Mouse (Mus musculus) left cerebral cortex, adult 9 months (tissue): Measurements from ENCODE around the gene Mylk.
"Not testable (repeated sequence)": the region's sequence is repeated elsewhere in the genome, so short reads cannot be mapped to it uniquely, and the experiment has no call there.

Source experiments
- DNase-seq, 2 experiments: peaks; one replicate each; pipeline ENCODE4 v3.0.0; 2022; ENCODE audit warnings: low spot score in 2 of 2

Gene Mylk

DNA sequence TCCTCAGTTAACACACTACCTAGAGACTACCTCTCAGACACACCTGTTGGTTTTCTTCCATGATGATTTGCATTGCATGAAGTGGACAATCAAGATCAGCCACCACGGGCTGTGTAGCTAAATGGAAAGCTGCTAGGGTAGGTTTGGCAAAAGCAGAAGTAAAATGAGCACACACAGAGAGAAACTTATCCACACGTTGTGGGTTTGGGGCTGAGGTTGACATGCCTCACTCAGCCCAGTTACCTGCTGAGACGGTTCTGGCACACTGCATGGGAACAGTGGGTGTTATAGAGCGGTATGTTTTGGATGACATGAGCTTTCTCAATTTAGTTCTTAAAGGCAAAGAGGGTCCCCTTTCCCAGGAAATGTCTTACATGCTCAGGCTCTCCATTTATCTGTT, 25.1 kb downstream of the Mylk start:
- no peak for DNase-seq

- DNase-seq, result no peak
These were observed 27.5 kb downstream of the Mylk start for GRCm38 (mm10) chr16:34772445-34773032.

GRCm38 (mm10) chr16:34782442-34782841, 37.4 kb downstream of the Mylk start:
- DNase-seq, result no peak

GRCm38 (mm10) chr16:34783536-34783935, 38.5 kb downstream of the Mylk start:
- no peak for DNase-seq

DNA sequence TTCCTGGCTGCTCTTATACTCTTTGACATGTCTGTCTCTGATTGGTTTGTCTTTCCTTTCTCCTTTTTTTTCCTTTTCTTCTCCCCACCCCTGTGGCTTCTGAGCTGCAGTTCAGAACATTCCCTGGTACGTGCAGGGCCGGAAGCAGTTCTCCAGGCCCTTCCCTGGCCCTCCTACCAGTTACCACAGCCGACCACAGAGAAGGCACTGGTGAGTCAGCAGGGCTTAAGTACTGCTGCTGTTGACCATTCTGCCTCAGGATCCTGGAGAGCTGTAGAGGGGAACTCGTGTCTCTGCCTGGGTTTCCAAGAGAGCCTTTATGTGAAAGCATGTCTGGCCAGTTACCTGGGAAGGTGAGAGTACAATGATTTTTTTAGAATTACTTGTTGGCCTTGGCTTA, 39.7 kb downstream of the Mylk start:
- DNase-seq, result no peak

GRCm38 (mm10) chr16:34792555-34792954, 47.5 kb downstream of the Mylk start:
- no peak for DNase-seq

- no peak for DNase-seq
These were observed 48.0 kb downstream of the Mylk start for GRCm38 (mm10) chr16:34793000-34793399.

DNA sequence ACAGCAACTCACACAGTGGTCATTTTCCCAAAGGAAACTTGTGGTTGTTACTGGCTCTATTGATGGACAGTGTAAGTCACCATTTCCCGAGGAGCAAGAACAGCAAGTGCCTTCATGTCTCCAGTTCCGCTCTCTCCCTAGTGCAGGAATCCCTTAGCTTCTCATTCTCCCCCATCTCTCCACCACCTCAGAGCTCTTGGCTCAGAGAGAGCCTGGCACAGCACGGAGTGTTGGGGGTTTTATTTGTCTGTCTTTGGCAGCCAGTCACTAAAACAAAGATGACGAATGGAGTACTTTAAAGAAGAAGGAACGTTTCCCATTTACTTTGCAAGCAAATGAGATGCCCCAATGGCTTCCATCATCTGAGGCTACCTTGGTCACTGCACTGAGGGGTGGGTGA, 56.2 kb downstream of the Mylk start:
- DNase-seq, result no peak

- DNase-seq, result no peak
These were observed 59.4 kb downstream of the Mylk start for GRCm38 (mm10) chr16:34804286-34805010.

- no peak for DNase-seq
These were observed 62.1 kb downstream of the Mylk start for GRCm38 (mm10) chr16:34806883-34807767.

DNA sequence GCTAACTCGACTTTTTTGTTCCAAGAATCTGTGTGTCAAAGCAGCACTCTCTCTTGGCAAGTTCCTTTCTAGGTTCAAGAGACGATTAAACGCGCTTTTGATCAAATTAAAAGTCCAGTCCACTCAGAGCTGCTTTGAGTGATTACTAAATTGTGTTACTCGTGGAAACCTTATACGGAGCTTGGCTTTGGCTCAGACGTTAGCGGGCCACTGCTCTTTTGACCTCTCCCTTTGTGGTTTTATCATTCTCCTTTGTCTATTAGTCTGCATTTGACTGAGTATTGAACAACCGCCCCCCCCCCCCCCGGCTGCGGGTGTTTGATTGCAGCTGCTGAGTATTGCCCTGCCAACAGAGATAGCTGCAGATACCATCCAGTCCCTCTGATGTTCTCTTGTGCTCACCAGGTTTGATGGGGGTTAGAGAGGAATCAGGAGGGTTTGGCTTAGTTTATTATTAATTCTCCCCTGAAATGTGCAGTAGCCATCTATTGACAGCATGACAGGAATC, 62.8 kb downstream of the Mylk start:
- DNase-seq, result no peak

DNA sequence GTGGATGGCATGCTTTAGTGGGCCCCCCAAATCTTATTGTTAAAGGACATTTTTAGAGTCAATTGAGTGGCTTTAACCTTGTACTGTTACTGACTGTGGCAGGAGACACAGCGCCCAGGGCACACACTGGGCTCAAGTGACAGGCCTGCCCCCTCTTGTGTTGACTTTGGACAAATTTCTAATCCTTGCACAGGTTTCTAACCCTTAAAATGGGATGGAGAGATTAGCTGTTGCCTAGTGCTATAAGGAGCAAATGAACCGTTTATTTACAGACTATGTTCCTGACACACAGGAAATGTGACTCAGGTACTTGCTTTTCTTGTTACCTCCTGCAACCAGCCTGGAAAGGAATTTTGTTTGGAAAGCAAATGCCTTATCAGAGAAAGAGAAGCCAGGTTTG, 67.2 kb downstream of the Mylk start:
- DNase-seq, result no peak

- not testable (repeated sequence) for DNase-seq
These were observed 68.2 kb downstream of the Mylk start for GRCm38 (mm10) chr16:34813161-34813560.

- no peak for DNase-seq
These were observed 68.6 kb downstream of the Mylk start for GRCm38 (mm10) chr16:34813570-34813969.

DNA sequence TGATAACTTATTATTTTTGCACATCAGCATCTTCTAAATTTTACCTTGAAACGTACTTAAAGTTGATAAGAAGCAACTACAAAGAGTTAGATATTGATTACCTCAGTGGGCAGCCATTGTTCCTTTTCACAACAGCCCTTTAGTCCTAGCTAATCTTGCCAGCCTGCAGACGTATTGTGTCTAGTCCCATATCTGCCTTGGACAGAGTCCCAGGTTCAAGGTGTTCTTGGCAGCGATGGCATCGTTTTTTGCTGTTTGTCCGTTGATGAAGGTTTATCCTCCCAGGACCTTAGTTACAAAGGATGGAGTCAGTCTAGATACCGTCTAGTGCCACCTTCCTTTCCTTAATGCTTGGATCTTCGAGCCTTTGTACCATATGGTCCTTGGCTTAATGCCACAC, 69.6 kb downstream of the Mylk start:
- no peak for DNase-seq

GRCm38 (mm10) chr16:34816548-34816947, 71.5 kb downstream of the Mylk start:
- DNase-seq, result no peak

DNA sequence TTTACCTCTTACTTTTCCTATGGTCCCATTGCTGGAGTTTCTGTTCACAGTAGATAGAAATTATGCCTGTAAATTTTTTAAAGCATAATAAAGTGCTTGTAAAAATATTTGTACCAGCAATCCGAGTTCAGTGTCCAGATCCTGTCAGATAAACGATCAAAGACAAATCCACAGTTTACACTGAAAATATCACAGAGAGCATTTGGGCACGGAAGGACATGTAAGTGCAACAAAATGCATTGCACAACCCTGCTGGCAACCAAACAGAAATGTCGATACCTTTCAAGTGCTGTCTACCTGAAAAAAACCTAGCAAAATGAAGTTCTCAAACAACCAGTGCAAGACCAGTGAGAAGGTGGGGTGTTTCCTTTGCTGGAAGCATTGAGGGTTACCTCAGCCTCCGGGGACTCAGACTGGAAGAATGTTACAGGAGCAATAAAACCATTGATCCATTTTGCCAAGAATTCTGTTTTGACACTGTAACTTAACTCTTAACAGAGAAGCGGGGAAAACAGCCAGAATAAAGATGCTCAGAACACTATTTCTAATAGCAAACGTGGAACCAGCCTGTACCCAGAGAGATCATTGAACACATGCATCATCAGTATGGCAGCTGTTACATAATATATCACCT, 80.2 kb downstream of the Mylk start:
- DNase-seq, result no peak

DNA sequence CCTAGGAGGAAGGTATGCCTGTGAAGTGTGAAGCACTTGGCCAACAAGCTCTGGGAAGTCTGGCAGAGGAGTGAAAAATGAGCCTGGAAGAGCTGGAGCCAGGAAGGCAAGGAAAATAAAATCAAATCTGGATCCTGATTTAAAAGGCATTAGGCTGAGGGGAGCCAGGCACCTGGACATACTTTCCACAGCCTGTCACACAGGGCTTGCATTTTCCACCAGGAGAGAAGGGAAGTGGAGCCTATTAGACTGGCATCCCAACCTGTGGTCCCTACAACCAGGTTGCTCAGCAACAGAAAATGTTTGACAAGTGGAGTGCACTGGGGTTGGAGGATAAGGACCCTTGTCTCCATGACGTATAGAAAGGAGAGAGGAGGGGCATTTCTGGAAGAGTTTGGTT, 89.5 kb downstream of the Mylk start:
- DNase-seq, result no peak

- no peak for DNase-seq
These were observed 94.1 kb downstream of the Mylk start for GRCm38 (mm10) chr16:34839004-34839703.

DNA sequence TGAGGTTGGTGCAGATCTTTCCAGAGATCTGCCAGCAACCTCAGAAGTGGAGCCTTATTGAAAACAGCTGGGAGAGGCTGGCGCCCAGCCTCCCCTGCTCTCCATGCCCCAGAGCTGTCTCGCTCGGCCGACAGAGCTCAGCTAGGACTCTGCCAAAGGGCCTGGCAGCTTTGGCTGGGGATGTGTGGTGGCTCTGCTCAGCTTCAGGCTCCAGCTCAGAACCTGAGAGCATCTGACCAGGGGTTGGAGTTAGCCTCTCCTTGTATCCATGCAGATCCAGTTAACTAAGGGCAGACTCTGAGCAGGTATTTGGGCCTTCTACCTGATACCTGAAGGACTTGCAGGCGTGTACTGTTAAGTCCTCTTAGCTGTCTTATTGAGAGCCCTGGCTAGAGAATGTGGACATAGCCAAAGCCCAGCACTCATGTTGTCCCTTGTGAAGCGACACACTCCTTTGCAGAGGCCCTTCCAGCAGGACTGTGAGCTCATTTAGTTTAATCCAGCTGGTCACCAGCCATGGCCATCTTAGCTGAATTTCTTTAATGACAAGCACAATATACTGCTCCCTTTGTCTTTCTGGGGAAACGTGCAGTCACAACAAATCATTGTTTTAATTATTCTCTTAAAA, 94.8 kb downstream of the Mylk start:
- no peak for DNase-seq

DNA sequence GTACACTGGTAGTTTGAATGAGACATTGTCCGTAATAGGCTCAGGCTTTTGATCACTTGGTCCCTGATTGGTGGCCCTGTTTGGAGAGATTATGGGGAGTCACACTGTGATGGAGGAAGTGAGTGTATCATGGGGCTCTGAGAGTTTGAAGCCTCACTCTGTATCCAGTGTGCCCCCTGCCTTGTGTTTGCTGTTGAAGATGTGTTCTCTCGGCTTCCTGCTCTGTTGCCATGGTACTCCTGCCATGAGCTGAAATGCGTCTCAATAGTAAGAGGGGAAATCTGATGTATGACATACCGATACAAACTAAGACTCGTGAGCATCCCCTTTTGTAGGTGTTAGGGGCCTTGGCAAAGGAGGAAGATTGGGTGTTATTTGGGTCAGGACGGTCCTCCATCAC, 99.8 kb downstream of the Mylk start:
- DNase-seq, result no peak
